Mouse (Mus musculus): ENCODE measurements around the gene Pros1. TPM values are rescaled to one million over a fixed set of nuclear protein-coding genes. Genes with fewer than 3 reads are reported as not detected.

The Pros1 gene
- total RNA-seq (2021), result 1 to 10 TPM; 9.3 to 9.7 TPM

GRCm38 (mm10) chr16:62854191-62855068 is at the start of gene Pros1:
Gene Pros1 (plus strand): TSS chr16:62854307.
- DNase-seq (ENCODE audit: low spot score in 2 of 2), result peak; percentile 16 to 24
- intact Hi-C loops (cut with DNase I), result no loop called here

GRCm38 (mm10) chr16:62804621-62805020 is 49.5 kb upstream of the Pros1 start:
- intact Hi-C loops (cut with DNase I), result no loop called here
- DNase-seq (ENCODE audit: low spot score in 2 of 2), result no peak

- intact Hi-C loops (cut with DNase I), result no loop called here
- DNase-seq (ENCODE audit: low spot score in 2 of 2), result no peak
These were observed 46.7 kb upstream of the Pros1 start for GRCm38 (mm10) chr16:62807249-62807979.

- no peak for DNase-seq (ENCODE audit: low spot score in 2 of 2)
- intact Hi-C loops (cut with DNase I), result no loop called here
These were observed 43.3 kb upstream of the Pros1 start for GRCm38 (mm10) chr16:62810855-62811254.

GRCm38 (mm10) chr16:62813790-62814189 is 40.3 kb upstream of the Pros1 start:
- intact Hi-C loops (cut with DNase I), result no loop called here
- DNase-seq (ENCODE audit: low spot score in 2 of 2), result no peak

- intact Hi-C loops (cut with DNase I), result no loop called here
- no peak for DNase-seq (ENCODE audit: low spot score in 2 of 2)
These were observed 39.6 kb upstream of the Pros1 start, which contains the start of gene Stx19 for GRCm38 (mm10) chr16:62814491-62814890. Gene Stx19 (plus strand): TSS chr16:62814676.

GRCm38 (mm10) chr16:62822472-62822871 is 31.6 kb upstream of the Pros1 start:
- intact Hi-C loops (cut with DNase I), result no loop called here
- DNase-seq (ENCODE audit: low spot score in 2 of 2), result peak in 1 of 2 experiments; percentile 52

GRCm38 (mm10) chr16:62826156-62827001 is 27.7 kb upstream of the Pros1 start:
- peak in 1 of 2 experiments; percentile 37 for DNase-seq (ENCODE audit: low spot score in 2 of 2)
- intact Hi-C loops (cut with DNase I), result loop anchor here (2.0 kb wide), 1 partner anchor 40 kb away; the partner anchor contains the start of gene Nsun3

GRCm38 (mm10) chr16:62832027-62832426 is 22.1 kb upstream of the Pros1 start:
- DNase-seq (ENCODE audit: low spot score in 2 of 2), result no peak

GRCm38 (mm10) chr16:62832481-62832880 is 21.6 kb upstream of the Pros1 start:
- no peak for DNase-seq (ENCODE audit: low spot score in 2 of 2)
- intact Hi-C loops (cut with DNase I), result no loop called here

More at GRCm38 (mm10) chr16:62832027-62832426, 22.1 kb upstream of the Pros1 start:
- intact Hi-C loops (cut with DNase I), result no loop called here

- no peak for DNase-seq (ENCODE audit: low spot score in 2 of 2)
- intact Hi-C loops (cut with DNase I), result no loop called here
These were observed 19.9 kb upstream of the Pros1 start for GRCm38 (mm10) chr16:62834016-62834735.

- intact Hi-C loops (cut with DNase I), result no loop called here
These were observed 8.8 kb upstream of the Pros1 start for GRCm38 (mm10) chr16:62845341-62845740.

GRCm38 (mm10) chr16:62846498-62847312 is 7.4 kb upstream of the Pros1 start, which contains the start of gene Arl13b:
Gene Arl13b (minus strand): TSS chr16:62847040.
- intact Hi-C loops (cut with DNase I), result no loop called here
- DNase-seq (ENCODE audit: low spot score in 2 of 2), result peak; percentile 92 to 98

More at GRCm38 (mm10) chr16:62845341-62845740, 8.8 kb upstream of the Pros1 start:
- no peak for DNase-seq (ENCODE audit: low spot score in 2 of 2)

- no peak for DNase-seq (ENCODE audit: low spot score in 2 of 2)
- intact Hi-C loops (cut with DNase I), result no loop called here
These were observed 1.4 kb upstream of the Pros1 start for GRCm38 (mm10) chr16:62852464-62853252.

- no peak for DNase-seq (ENCODE audit: low spot score in 2 of 2)
- intact Hi-C loops (cut with DNase I), result no loop called here
These were observed 438 bp upstream of the Pros1 start for GRCm38 (mm10) chr16:62853611-62854126.

GRCm38 (mm10) chr16:62855385-62855784 is 1.3 kb downstream of the Pros1 start:
- DNase-seq (ENCODE audit: low spot score in 2 of 2), result no peak
- intact Hi-C loops (cut with DNase I), result no loop called here

GRCm38 (mm10) chr16:62856273-62856672 is 2.2 kb downstream of the Pros1 start:
- intact Hi-C loops (cut with DNase I), result no loop called here
- DNase-seq (ENCODE audit: low spot score in 2 of 2), result no peak
